Mouse (Mus musculus) heart, adult 2 months (tissue): ENCODE measurements around the gene Catsper4. TPM values are rescaled to one million over a fixed set of nuclear protein-coding genes. Genes with fewer than 3 reads are reported as not detected.

ENCODE experiments used
- DNase-seq, 2 experiments: peaks; one replicate each; pipeline ENCODE4 v3.0.0; 2021
- H3K27ac ChIP-seq: fragments of 200-600 bp; 2 replicates; pipeline ENCODE4 v1.8.1; 2022
- H3K27me3 ChIP-seq: fragments of 200-500 bp; 2 replicates; pipeline ENCODE4 v1.6.1; 2012; ENCODE audit warnings: mild to moderate bottlenecking, low read length, inconsistent platforms, mixed read lengths; ENCODE audit not compliant: control insufficient read depth, insufficient read depth
- H3K36me3 ChIP-seq: fragments of 200-500 bp; 2 replicates; pipeline ENCODE4 v1.6.1; 2012; ENCODE audit warnings: low read length, inconsistent platforms; ENCODE audit not compliant: control insufficient read depth, insufficient read depth
- H3K4me1 ChIP-seq: fragments of 200-500 bp; 2 replicates; pipeline ENCODE4 v1.6.1; 2011; ENCODE audit warnings: low read length; ENCODE audit not compliant: control insufficient read depth, insufficient read depth
- H3K4me3 ChIP-seq: fragments of 200-600 bp; 2 replicates; pipeline ENCODE4 v1.8.1; 2022
- H3K79me2 ChIP-seq: fragments of 200-500 bp; replicated peaks from 2 replicates; pipeline ENCODE4 v1.6.1; 2012; ENCODE audit warnings: mild to moderate bottlenecking, inconsistent platforms, low read length, moderate library complexity, mixed read lengths; ENCODE audit not compliant: control insufficient read depth, insufficient read depth
- H3K9ac ChIP-seq: fragments of 200-500 bp; 2 replicates; pipeline ENCODE4 v1.6.1; 2012; ENCODE audit warnings: low read depth, mild to moderate bottlenecking, control low read depth, inconsistent platforms, low read length, mixed read lengths
- CTCF ChIP-seq: fragments of 200-600 bp; IDR thresholded peaks from 2 replicates; pipeline ENCODE4 v1.8.1; 2022; ENCODE audit warnings: antibody characterized with exemption, mild to moderate bottlenecking, moderate library complexity
- EP300 ChIP-seq: fragments of 200-500 bp; IDR thresholded peaks from 2 replicates; pipeline ENCODE4 v1.6.1; 2011; ENCODE audit warnings: low read depth, low read length, control low read depth; ENCODE audit not compliant: insufficient read depth
- POLR2A ChIP-seq: fragments of 200-500 bp; IDR thresholded peaks from 2 replicates; pipeline ENCODE4 v1.6.1; 2011; ENCODE audit warnings: mild to moderate bottlenecking, low read depth, low read length, control low read depth; ENCODE audit not compliant: insufficient read depth
- WGBS: fragments of 180-500 bp; shearing (Covaris S2); methylation state at CpG from one replicate; pipeline ENCODE4 v1.1.7; 2018; 5-methylcytosine and 5-hydroxymethylcytosine counted together
- intact Hi-C: fragments of 180-260 bp; cut with DNase I; formaldehyde crosslinking; loops from one replicate; pipeline ENCODE4 v1.15.1; 2025
- polyA plus RNA-seq: library from polyadenylated mRNA; depleted of rRNA; stranded (reverse); fragments of >200 nt; gene quantifications from 2 replicates; pipeline ENCODE4 v1.2.3, GENCODE M21; 2012
- total RNA-seq, 2 experiments: library from RNA; stranded (reverse); gene quantifications; 2 replicates each; pipeline ENCODE4 v1.2.3; 2021

Gene Catsper4
- total and polyA plus RNA-seq, 3 experiments = not detected

DNA sequence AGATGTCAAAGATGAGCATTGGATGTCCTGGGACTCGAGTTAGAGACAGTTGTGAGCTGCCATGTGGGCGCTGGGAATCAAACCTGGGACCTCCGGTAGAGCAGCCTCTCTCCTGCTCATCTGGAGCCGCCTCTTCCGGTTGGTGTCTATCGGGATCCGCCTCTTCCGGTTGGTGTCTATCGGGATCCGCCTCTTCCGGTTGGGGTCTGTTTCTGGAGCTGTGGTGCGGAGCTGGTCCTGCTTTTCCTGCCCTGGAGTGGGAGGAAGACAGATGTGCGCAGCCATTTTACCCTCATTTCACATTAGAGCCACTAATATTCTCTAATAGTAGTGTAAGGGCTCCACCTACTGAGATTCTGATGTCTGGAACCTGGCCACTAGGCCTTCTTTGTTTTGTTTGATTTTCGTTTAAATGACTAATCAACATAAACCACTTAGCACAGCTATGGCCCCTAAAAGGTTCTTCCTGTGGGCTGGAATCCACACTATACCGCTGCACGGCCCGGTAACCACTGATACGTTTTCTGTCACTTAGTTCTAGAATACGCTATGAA, 41.0 kb upstream of the Catsper4 start:
- Histone ChIP-seq H3K36me3 (no peaks in the 10 kb centered on the region), H3K79me2 (no peaks in the 10 kb centered on the region), H3K4me1 (peaks cover 4% of the 10 kb centered on the region; the same call in 1 of the 2 replicates), H3K27me3 (no peaks in the 10 kb centered on the region), H3K4me3 (no peak overlapping the region), H3K27ac (no peak overlapping the region), H3K9ac (no peak overlapping the region)
- no peak for DNase-seq
- 62% methylated on average over 19 of the region's 19 CpGs for WGBS
- TF ChIP-seq EP300 (no peak), CTCF (peak; percentile 71), POLR2A (no peak)
- intact Hi-C loops = loop anchor here (1.0 to 2.0 kb wide), 2 partner anchors 19 kb away; partner anchors contain the start of gene Pdik1l

DNA sequence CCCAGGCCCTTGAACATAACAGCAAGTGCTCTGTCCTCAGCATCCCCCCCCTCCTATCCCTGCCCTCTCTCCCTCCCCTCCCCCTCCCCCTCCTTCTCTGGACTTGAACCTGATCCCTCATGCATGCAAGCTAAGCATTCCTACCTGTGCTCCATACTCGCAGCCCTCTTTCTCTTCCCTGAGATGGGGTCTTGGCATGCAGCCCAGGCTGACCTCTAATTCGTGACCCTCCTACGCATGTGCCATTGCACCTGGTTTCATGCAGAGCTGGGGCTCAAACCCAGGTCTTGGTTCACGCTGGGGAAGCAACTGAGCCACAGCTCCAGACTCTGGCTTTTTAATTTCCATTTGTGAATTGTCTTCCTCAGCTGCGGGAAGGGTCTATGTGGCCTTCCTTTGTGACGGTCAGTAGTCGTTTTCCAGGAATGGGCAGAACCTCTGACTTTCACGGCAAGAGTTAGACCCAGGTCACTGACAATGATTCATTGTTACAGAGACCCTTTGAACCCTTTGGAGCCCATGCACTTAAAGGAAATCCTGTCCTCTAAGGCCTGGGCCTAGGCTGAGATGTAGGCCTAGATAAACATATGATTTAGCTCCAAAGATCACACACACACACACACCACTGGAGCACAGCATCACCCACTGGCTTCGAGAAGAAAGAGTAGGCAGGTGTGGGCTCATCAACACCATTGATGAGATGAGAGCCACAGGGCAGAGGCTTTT, 38.8 kb upstream of the Catsper4 start:
- no peaks in the 10 kb centered on the region for H3K79me2 ChIP-seq
- H3K4me1 ChIP-seq = peaks cover 4% of the 10 kb centered on the region; the same call in 1 of the 2 replicates
- H3K4me3 ChIP-seq = no peak overlapping the region
- H3K9ac ChIP-seq = no peak overlapping the region
- DNase-seq = no peak
- TF ChIP-seq EP300 (no peak), CTCF (peak; percentile 21; the same call in 1 of the 2 replicates)
- H3K36me3 ChIP-seq = no peaks in the 10 kb centered on the region
- 54% methylated on average over 9 of the region's 9 CpGs for WGBS
- peak overlapping the region; percentile 47; the same call in 1 of the 2 replicates for H3K27ac ChIP-seq
- intact Hi-C loops = no loop called here
- no peaks in the 10 kb centered on the region for H3K27me3 ChIP-seq

GRCm38 (mm10) chr4:134263191-134263590, 36.0 kb upstream of the Catsper4 start:
- intact Hi-C loops = loop anchor here (5.0 kb wide), 2 partner anchors 94 to 124 kb away; no protein-coding TSS in a partner anchor

GRCm38 (mm10) chr4:134258354-134258753, 31.2 kb upstream of the Catsper4 start:
- peak overlapping the region; percentile 75 for H3K27ac ChIP-seq
- 45% methylated on average over 11 of the region's 11 CpGs for WGBS

More at GRCm38 (mm10) chr4:134263191-134263590, 36.0 kb upstream of the Catsper4 start:
- TF ChIP-seq POLR2A = no peak
- TF ChIP-seq CTCF = peak; percentile 86
- TF ChIP-seq EP300 = 0 out of 2 replicates have a peak, but pooled peaks have one; percentile 42
- H3K4me3 ChIP-seq = no peak overlapping the region
- DNase-seq = peak in 1 of 2 experiments; percentile 69
- no peaks in the 10 kb centered on the region for H3K36me3 ChIP-seq
- H3K27ac ChIP-seq = no peak overlapping the region
- 30% methylated on average over 6 of the region's 6 CpGs for WGBS
- H3K79me2 ChIP-seq = no peaks in the 10 kb centered on the region
- H3K4me1 ChIP-seq = peaks cover 4% of the 10 kb centered on the region; the same call in 1 of the 2 replicates
- no peaks in the 10 kb centered on the region for H3K27me3 ChIP-seq
- H3K9ac ChIP-seq = no peak overlapping the region

DNA sequence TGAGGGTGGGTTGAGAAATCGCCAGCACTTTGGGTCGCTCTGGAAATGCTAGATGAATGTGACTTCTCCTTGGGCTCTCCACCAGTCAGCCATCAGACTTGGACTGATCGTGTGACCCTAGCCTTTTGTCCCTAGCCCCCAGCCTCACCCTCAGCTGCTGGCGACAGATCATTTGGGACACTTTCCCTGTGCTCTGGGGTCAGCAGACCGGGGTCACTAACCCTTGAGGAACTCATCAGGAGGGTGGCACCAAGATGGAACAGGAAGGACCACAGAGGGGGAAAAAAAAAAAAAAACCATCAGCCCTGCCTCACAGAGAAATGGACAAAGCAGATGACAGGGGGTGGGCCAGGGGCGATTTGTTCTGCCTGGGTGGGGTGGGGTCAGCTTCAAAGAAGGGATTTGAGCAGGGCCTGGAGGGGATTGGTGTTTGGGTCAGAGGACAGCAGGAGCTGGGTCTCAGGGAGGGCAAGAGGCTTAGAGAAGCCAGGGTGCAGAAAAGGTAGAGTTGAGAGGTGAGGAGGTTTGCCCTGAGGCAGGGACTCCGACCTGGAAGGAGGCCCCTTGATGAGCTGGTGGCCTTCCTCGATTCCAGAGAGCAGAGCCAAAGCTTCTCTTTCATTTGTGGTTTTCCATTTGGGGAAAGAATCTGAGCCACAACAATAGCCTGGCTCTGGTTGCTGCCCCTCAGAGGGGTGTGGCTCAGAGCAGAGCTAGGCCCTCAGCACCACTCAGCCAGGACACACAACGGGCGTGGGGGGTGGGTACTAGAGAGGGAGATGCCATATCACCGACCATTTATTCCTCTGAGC, 30.2 kb upstream of the Catsper4 start:
- no peak overlapping the region for H3K4me3 ChIP-seq
- peaks cover 7% of the 10 kb centered on the region for H3K4me1 ChIP-seq
- no peak overlapping the region for H3K9ac ChIP-seq
- TF ChIP-seq CTCF (no peak), POLR2A (0 out of 2 replicates have a peak, but pooled peaks have one; percentile 20), EP300 (no peak)
- peak; percentile 26 to 38 for DNase-seq
- no peaks in the 10 kb centered on the region for H3K36me3 ChIP-seq
- H3K79me2 ChIP-seq = no peaks in the 10 kb centered on the region
- H3K27ac ChIP-seq = peak overlapping the region; percentile 75
- WGBS = 38% methylated on average over 11 of the region's 11 CpGs
- H3K27me3 ChIP-seq = no peaks in the 10 kb centered on the region
- intact Hi-C loops = no loop called here

More at GRCm38 (mm10) chr4:134258354-134258753, 31.2 kb upstream of the Catsper4 start:
- DNase-seq = no peak
- TF ChIP-seq CTCF (no peak), POLR2A (no peak), EP300 (no peak)
- intact Hi-C loops = no loop called here
- Histone ChIP-seq H3K27me3 (no peaks in the 10 kb centered on the region), H3K36me3 (no peaks in the 10 kb centered on the region), H3K4me3 (no peak overlapping the region), H3K9ac (no peak overlapping the region), H3K79me2 (no peaks in the 10 kb centered on the region), H3K4me1 (peaks cover 7% of the 10 kb centered on the region)
